Mouse (Mus musculus): Measurements from ENCODE around the gene Atad5. TPM values are rescaled to one million over a fixed set of nuclear protein-coding genes. Genes with fewer than 3 reads are reported as not detected.

Gene Atad5
- total RNA-seq, 1 experiment, result 23.6 TPM

DNA sequence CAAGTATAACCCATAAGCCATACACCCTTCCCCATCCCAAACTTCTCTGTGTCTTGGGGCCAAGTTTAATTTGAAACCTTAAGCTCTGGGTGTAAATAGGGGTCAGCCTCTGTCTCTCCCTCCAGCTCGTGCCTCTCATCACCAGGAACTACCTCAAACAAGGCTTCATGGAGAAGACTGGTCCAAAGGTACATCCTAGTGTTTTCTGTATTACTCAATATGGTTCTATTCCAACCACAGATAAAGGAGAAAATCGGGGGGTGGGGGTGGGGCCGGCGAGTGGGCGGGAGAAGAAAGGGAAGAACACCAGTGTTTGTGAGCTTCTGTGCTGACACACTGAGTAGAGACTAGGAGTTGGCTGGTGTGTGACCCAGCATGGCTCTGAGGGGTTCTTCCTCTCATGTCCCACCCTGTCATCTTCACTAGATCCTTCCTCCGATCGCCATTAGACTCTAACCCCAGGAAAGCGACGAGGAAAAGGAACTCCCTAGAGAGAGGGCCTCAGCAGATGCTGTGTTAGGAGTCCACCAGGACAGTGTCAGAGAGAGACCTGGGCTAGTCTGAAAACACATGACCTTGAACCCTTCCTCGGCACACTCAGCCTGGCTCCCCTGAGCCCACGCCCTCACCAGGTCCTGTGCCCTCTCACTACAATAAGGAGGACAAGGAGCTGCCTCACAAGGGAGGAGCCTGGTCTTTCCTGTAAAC is 84.9 kb downstream of the Atad5 start:
- no peak for DNase-seq (ENCODE audit: low read depth, low spot score)
- Histone ChIP-seq H3K4me1 (ENCODE audit: control insufficient read depth in 2 of 2, insufficient read depth in 2 of 2, low read length in 2 of 2, poor library complexity in 1 of 2) (peaks cover 17 to 32% of the 10 kb centered on the region in 2 experiments), H3K9me3 (ENCODE audit: control insufficient read depth, insufficient read depth, low read depth, low read length) (no peaks in the 10 kb centered on the region), H3K9ac (ENCODE audit: insufficient read depth, low read depth, low read length, poor library complexity, severe bottlenecking) (peak overlapping the region; percentile 13; the same call in 1 of the 2 replicates), H3K36me3 (ENCODE audit: control insufficient read depth, insufficient read depth, low read length, poor library complexity, severe bottlenecking) (no peaks in the 10 kb centered on the region), H3K27ac (ENCODE audit: insufficient read depth, low read depth, low read length, poor library complexity, severe bottlenecking) (no peak overlapping the region), H3K4me3 (ENCODE audit: insufficient read depth in 1 of 2, low read depth in 1 of 2, low read length in 2 of 2, poor library complexity in 1 of 2, severe bottlenecking in 1 of 2) (no peak overlapping the region)
- TF ChIP-seq CHD2 (IDR thresholded peaks at IDR 0.05; ENCODE audit: low read depth, low read length) (no peak), MAFK (IDR thresholded peaks at IDR 0.05; ENCODE audit: insufficient read depth, low read depth, low read length) (no peak), ZNF384 (IDR thresholded peaks at IDR 0.05; ENCODE audit: low read depth, low read length) (no peak), HCFC1 (IDR thresholded peaks at IDR 0.05; ENCODE audit: borderline replicate concordance, insufficient read depth, low read length) (no peak), ZC3H11A (IDR thresholded peaks at IDR 0.05; ENCODE audit: borderline replicate concordance, low read depth, low read length) (no peak)
- in situ Hi-C loops (cut with MboI; ENCODE audit: low sequenced_read_pairs in 2 of 2, unreplicated experiment in 2 of 2), result no loop called here

- in situ Hi-C loops (cut with MboI; ENCODE audit: low sequenced_read_pairs in 2 of 2, unreplicated experiment in 2 of 2), result no loop called here
- Histone ChIP-seq H3K9me3 (ENCODE audit: control insufficient read depth, insufficient read depth, low read depth, low read length) (no peaks in the 10 kb centered on the region), H3K4me3 (ENCODE audit: insufficient read depth in 1 of 2, low read depth in 1 of 2, low read length in 2 of 2, poor library complexity in 1 of 2, severe bottlenecking in 1 of 2) (peak overlapping the region; percentile 28 to 32; a peak in 2 of 4 replicates), H3K4me1 (ENCODE audit: control insufficient read depth in 2 of 2, insufficient read depth in 2 of 2, low read length in 2 of 2, poor library complexity in 1 of 2) (peaks cover 17 to 32% of the 10 kb centered on the region in 2 experiments), H3K9ac (ENCODE audit: insufficient read depth, low read depth, low read length, poor library complexity, severe bottlenecking) (peak overlapping the region; percentile 59; the same call in 1 of the 2 replicates), H3K36me3 (ENCODE audit: control insufficient read depth, insufficient read depth, low read length, poor library complexity, severe bottlenecking) (no peaks in the 10 kb centered on the region), H3K27ac (ENCODE audit: insufficient read depth, low read depth, low read length, poor library complexity, severe bottlenecking) (peak overlapping the region; percentile 88)
- TF ChIP-seq MAFK (IDR thresholded peaks at IDR 0.05; ENCODE audit: insufficient read depth, low read depth, low read length) (peak; percentile 88), HCFC1 (IDR thresholded peaks at IDR 0.05; ENCODE audit: borderline replicate concordance, insufficient read depth, low read length) (no peak), ZC3H11A (IDR thresholded peaks at IDR 0.05; ENCODE audit: borderline replicate concordance, low read depth, low read length) (no peak), ZNF384 (IDR thresholded peaks at IDR 0.05; ENCODE audit: low read depth, low read length) (peak; percentile 94), CHD2 (IDR thresholded peaks at IDR 0.05; ENCODE audit: low read depth, low read length) (0 out of 2 replicates have a peak, but pooled peaks have one; percentile 8)
- DNase-seq (ENCODE audit: low read depth, low spot score), result no peak
Observed at GRCm38 (mm10) chr11:80176911-80177895, 88.0 kb downstream of the Atad5 start.

DNA sequence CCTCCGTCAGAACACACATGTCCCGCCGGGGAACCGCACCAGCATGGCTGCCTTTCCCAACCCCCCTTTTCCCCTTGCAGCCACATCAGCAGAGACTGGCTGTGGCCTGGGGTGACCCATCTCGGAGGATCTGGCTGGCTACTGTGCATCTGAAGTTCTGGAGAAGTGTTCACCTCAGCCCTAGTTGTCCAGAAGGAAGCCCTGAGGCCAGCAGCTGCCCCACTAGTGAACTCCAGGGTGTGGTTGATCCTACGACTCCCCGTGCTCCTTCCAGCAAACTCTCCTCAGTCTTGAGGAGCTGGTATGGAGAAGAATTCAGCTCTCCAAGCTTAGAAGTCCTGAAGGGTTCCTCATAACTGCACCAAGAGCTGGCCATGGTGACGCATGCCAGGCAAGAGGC is 89.1 kb downstream of the Atad5 start:
- H3K36me3 ChIP-seq (ENCODE audit: control insufficient read depth, insufficient read depth, low read length, poor library complexity, severe bottlenecking), result no peaks in the 10 kb centered on the region
- in situ Hi-C loops (cut with MboI; ENCODE audit: low sequenced_read_pairs in 2 of 2, unreplicated experiment in 2 of 2), result no loop called here
- peak overlapping the region; percentile 9 to 11; a peak in 1 of 4 replicates for H3K4me3 ChIP-seq (ENCODE audit: insufficient read depth in 1 of 2, low read depth in 1 of 2, low read length in 2 of 2, poor library complexity in 1 of 2, severe bottlenecking in 1 of 2)
- H3K9ac ChIP-seq (ENCODE audit: insufficient read depth, low read depth, low read length, poor library complexity, severe bottlenecking), result peak overlapping the region; percentile 32; the same call in 1 of the 2 replicates
- H3K27ac ChIP-seq (ENCODE audit: insufficient read depth, low read depth, low read length, poor library complexity, severe bottlenecking), result peak overlapping the region; percentile 88; the same call in 1 of the 2 replicates
- DNase-seq (ENCODE audit: low read depth, low spot score), result no peak
- no peaks in the 10 kb centered on the region for H3K9me3 ChIP-seq (ENCODE audit: control insufficient read depth, insufficient read depth, low read depth, low read length)
- TF ChIP-seq ZNF384 (IDR thresholded peaks at IDR 0.05; ENCODE audit: low read depth, low read length) (no peak), CHD2 (IDR thresholded peaks at IDR 0.05; ENCODE audit: low read depth, low read length) (no peak), MAFK (IDR thresholded peaks at IDR 0.05; ENCODE audit: insufficient read depth, low read depth, low read length) (no peak), ZC3H11A (IDR thresholded peaks at IDR 0.05; ENCODE audit: borderline replicate concordance, low read depth, low read length) (no peak), HCFC1 (IDR thresholded peaks at IDR 0.05; ENCODE audit: borderline replicate concordance, insufficient read depth, low read length) (no peak)
- H3K4me1 ChIP-seq (ENCODE audit: control insufficient read depth in 2 of 2, insufficient read depth in 2 of 2, low read length in 2 of 2, poor library complexity in 1 of 2), result peaks cover 13 to 29% of the 10 kb centered on the region in 2 experiments

- in situ Hi-C loops (cut with MboI; ENCODE audit: low sequenced_read_pairs in 2 of 2, unreplicated experiment in 2 of 2), result no loop called here
- no peak for DNase-seq (ENCODE audit: low read depth, low spot score)
- no peaks in the 10 kb centered on the region for H3K36me3 ChIP-seq (ENCODE audit: control insufficient read depth, insufficient read depth, low read length, poor library complexity, severe bottlenecking)
- no peak overlapping the region for H3K4me3 ChIP-seq (ENCODE audit: insufficient read depth in 1 of 2, low read depth in 1 of 2, low read length in 2 of 2, poor library complexity in 1 of 2, severe bottlenecking in 1 of 2)
- H3K9me3 ChIP-seq (ENCODE audit: control insufficient read depth, insufficient read depth, low read depth, low read length), result no peaks in the 10 kb centered on the region
- H3K27ac ChIP-seq (ENCODE audit: insufficient read depth, low read depth, low read length, poor library complexity, severe bottlenecking), result peak overlapping the region; percentile 50; the same call in 1 of the 2 replicates
- peaks cover 7 to 14% of the 10 kb centered on the region in 2 experiments for H3K4me1 ChIP-seq (ENCODE audit: control insufficient read depth in 2 of 2, insufficient read depth in 2 of 2, low read length in 2 of 2, poor library complexity in 1 of 2)
- no peak for TF ChIP-seq MAFK (IDR thresholded peaks at IDR 0.05; ENCODE audit: insufficient read depth, low read depth, low read length)
- peak; percentile 24; the same call in 1 of the 2 replicates for TF ChIP-seq CHD2 (IDR thresholded peaks at IDR 0.05; ENCODE audit: low read depth, low read length)
- no peak for TF ChIP-seq ZC3H11A (IDR thresholded peaks at IDR 0.05; ENCODE audit: borderline replicate concordance, low read depth, low read length)
- TF ChIP-seq ZNF384 (IDR thresholded peaks at IDR 0.05; ENCODE audit: low read depth, low read length), result no peak
- no peak for TF ChIP-seq HCFC1 (IDR thresholded peaks at IDR 0.05; ENCODE audit: borderline replicate concordance, insufficient read depth, low read length)
- no peak overlapping the region for H3K9ac ChIP-seq (ENCODE audit: insufficient read depth, low read depth, low read length, poor library complexity, severe bottlenecking)
Observed at GRCm38 (mm10) chr11:80181021-80181749, 92.0 kb downstream of the Atad5 start.

Data from ES-E14 (cell line).